Mouse (Mus musculus) midbrain, embryonic 15.5 days (tissue): ENCODE data around the gene Zbtb7b. TPM values are rescaled to one million over a fixed set of nuclear protein-coding genes. Genes with fewer than 3 reads are reported as not detected.
"Not testable (repeated sequence)": the region's sequence is repeated elsewhere in the genome, so short reads cannot be mapped to it uniquely, and the experiment has no call there.

ENCODE experiments used
- ATAC-seq: fragments of 200-750 bp; cut with Nextera tagmentation; replicated peaks from 2 replicates; pipeline ENCODE4 v1.8.0; 2017; ENCODE audit warnings: moderate TSS enrichment
- H3K27ac ChIP-seq: fragments of 300-500 bp; sonication (generic); 2 replicates; pipeline ENCODE4 v1.5.1; 2015; ENCODE audit warnings: mild to moderate bottlenecking, inconsistent platforms
- H3K27me3 ChIP-seq: fragments of 300-500 bp; sonication (generic); replicated peaks from 2 replicates; pipeline ENCODE4 v1.6.1; 2015; ENCODE audit warnings: inconsistent platforms
- H3K36me3 ChIP-seq: fragments of 300-500 bp; sonication (generic); replicated peaks from 2 replicates; pipeline ENCODE4 v1.6.1; 2015; ENCODE audit warnings: inconsistent platforms
- H3K4me1 ChIP-seq: fragments of 300-500 bp; sonication (generic); 2 replicates; pipeline ENCODE4 v1.6.1; 2015; ENCODE audit warnings: inconsistent platforms
- H3K4me2 ChIP-seq: fragments of 300-500 bp; sonication (generic); 2 replicates; pipeline ENCODE4 v1.6.1; 2015; ENCODE audit warnings: inconsistent platforms, mild to moderate bottlenecking, moderate library complexity
- H3K4me3 ChIP-seq: fragments of 300-500 bp; sonication (generic); 2 replicates; pipeline ENCODE4 v1.5.1; 2015; ENCODE audit warnings: mild to moderate bottlenecking, inconsistent platforms
- H3K9ac ChIP-seq: fragments of 300-500 bp; sonication (generic); 2 replicates; pipeline ENCODE4 v1.6.1; 2015; ENCODE audit warnings: mild to moderate bottlenecking, inconsistent platforms
- H3K9me3 ChIP-seq: fragments of 300-500 bp; sonication (generic); 2 replicates; pipeline ENCODE4 v1.6.1; 2016; ENCODE audit warnings: inconsistent platforms
- WGBS: fragments of 180-500 bp; shearing (Covaris S2); methylation state at CpG from one replicate; pipeline ENCODE4 v1.1.7; 2015; ENCODE audit warnings: mixed read lengths; 5-methylcytosine and 5-hydroxymethylcytosine counted together
- polyA plus RNA-seq: library from polyadenylated mRNA; unstranded; fragments of >200 nt; fragmentation: Nextera tagmentation; extraction: Ambion mirVana; gene quantifications from 2 replicates; pipeline ENCODE4 v1.2.1, GENCODE M21; 2015

Gene Zbtb7b
- 0.59 and 0.64 TPM in 2 replicates for polyA plus RNA-seq

GRCm38 (mm10) chr3:89394006-89394893 lies at the start of gene Zbtb7b:
Gene Zbtb7b, minus strand, starts transcription at chr3:89394776.
- peak; percentile 32 for ATAC-seq
- Histone ChIP-seq H3K36me3 (no peaks in the 10 kb centered on the region), H3K27ac (peak within 1 kb of the TSS; percentile 40), H3K4me2 (peak within 1 kb of the TSS; percentile 100), H3K9ac (peak within 1 kb of the TSS; percentile 25), H3K4me3 (peak within 1 kb of the TSS; percentile 46), H3K27me3 (peaks cover 24% of the 10 kb centered on the region), H3K9me3 (no peaks in the 10 kb centered on the region), H3K4me1 (peaks cover 67% of the 10 kb centered on the region)
- WGBS = under 1% methylated on average over 37 of the region's 42 CpGs

GRCm38 (mm10) chr3:89440691-89441090 lies 46.1 kb upstream of the Zbtb7b start:
- no peak overlapping the region for H3K4me3 ChIP-seq

GRCm38 (mm10) chr3:89437269-89437668 lies 42.7 kb upstream of the Zbtb7b start:
- Histone ChIP-seq H3K4me1 (peaks cover 13% of the 10 kb centered on the region), H3K27me3 (no peaks in the 10 kb centered on the region), H3K9ac (0 out of 2 replicates have a peak overlapping the region, but pooled peaks have one; percentile 15), H3K9me3 (no peaks in the 10 kb centered on the region), H3K27ac (no peak overlapping the region), H3K4me3 (peak overlapping the region; percentile 32; the same call in 1 of the 2 replicates), H3K4me2 (peak overlapping the region; percentile 39), H3K36me3 (peaks cover 15% of the 10 kb centered on the region; the same call in 1 of the 2 replicates)
- no peak for ATAC-seq
- 17% methylated on average over 5 of the region's 5 CpGs for WGBS

More at GRCm38 (mm10) chr3:89440691-89441090, 46.1 kb upstream of the Zbtb7b start:
- no peak overlapping the region for H3K27ac ChIP-seq
- H3K9ac ChIP-seq = no peak overlapping the region
- no peaks in the 10 kb centered on the region for H3K27me3 ChIP-seq
- H3K4me2 ChIP-seq = no peak overlapping the region
- WGBS = 90% methylated on average over 2 of the region's 2 CpGs
- no peaks in the 10 kb centered on the region for H3K9me3 ChIP-seq
- no peak for ATAC-seq
- peaks cover 11% of the 10 kb centered on the region for H3K4me1 ChIP-seq
- no peaks in the 10 kb centered on the region for H3K36me3 ChIP-seq

GRCm38 (mm10) chr3:89436176-89437113 lies 41.9 kb upstream of the Zbtb7b start, which contains the start of gene Pbxip1:
Gene Pbxip1, plus strand, starts transcription at chr3:89436706.
- Histone ChIP-seq H3K27me3 (no peaks in the 10 kb centered on the region), H3K4me2 (peak within 1 kb of the TSS; percentile 39), H3K9me3 (no peaks in the 10 kb centered on the region), H3K4me1 (peaks cover 21% of the 10 kb centered on the region), H3K4me3 (peak within 1 kb of the TSS; percentile 32), H3K36me3 (peaks cover 15% of the 10 kb centered on the region; the same call in 1 of the 2 replicates), H3K27ac (no peak within 1 kb of the TSS), H3K9ac (0 out of 2 replicates have a peak within 1 kb of the TSS, but pooled peaks have one; percentile 15)
- 5% methylated on average over 16 of the region's 16 CpGs for WGBS
- peak; percentile 41; the same call in 1 of the 2 replicates for ATAC-seq

GRCm38 (mm10) chr3:89435041-89435440 lies 40.5 kb upstream of the Zbtb7b start:
- H3K36me3 ChIP-seq = peaks cover 15% of the 10 kb centered on the region; the same call in 1 of the 2 replicates
- no peak overlapping the region for H3K4me3 ChIP-seq
- H3K4me2 ChIP-seq = no peak overlapping the region
- no peaks in the 10 kb centered on the region for H3K27me3 ChIP-seq
- H3K4me1 ChIP-seq = peaks cover 30% of the 10 kb centered on the region
- ATAC-seq = no peak
- H3K27ac ChIP-seq = peak overlapping the region; percentile 7; the same call in 1 of the 2 replicates
- no peaks in the 10 kb centered on the region for H3K9me3 ChIP-seq
- WGBS = 69% methylated on average over 7 of the region's 7 CpGs
- H3K9ac ChIP-seq = no peak overlapping the region

- 81% methylated on average over 11 of the region's 11 CpGs for WGBS
- Histone ChIP-seq H3K27ac (no peak overlapping the region), H3K4me3 (no peak overlapping the region)
These were observed 40.0 kb upstream of the Zbtb7b start for GRCm38 (mm10) chr3:89434532-89434931.

GRCm38 (mm10) chr3:89432606-89433005 lies 38.0 kb upstream of the Zbtb7b start:
- Histone ChIP-seq H3K9ac (no peak overlapping the region), H3K4me1 (peaks cover 30% of the 10 kb centered on the region), H3K4me3 (no peak overlapping the region), H3K36me3 (peaks cover 15% of the 10 kb centered on the region; the same call in 1 of the 2 replicates), H3K27ac (no peak overlapping the region), H3K4me2 (no peak overlapping the region), H3K27me3 (no peaks in the 10 kb centered on the region), H3K9me3 (no peaks in the 10 kb centered on the region)
- no peak for ATAC-seq
- WGBS = 98% methylated on average over 8 of the region's 8 CpGs

More at GRCm38 (mm10) chr3:89434532-89434931, 40.0 kb upstream of the Zbtb7b start:
- Histone ChIP-seq H3K9me3 (no peaks in the 10 kb centered on the region), H3K4me2 (no peak overlapping the region), H3K9ac (no peak overlapping the region), H3K36me3 (peaks cover 15% of the 10 kb centered on the region; the same call in 1 of the 2 replicates), H3K4me1 (peaks cover 30% of the 10 kb centered on the region), H3K27me3 (no peaks in the 10 kb centered on the region)
- no peak for ATAC-seq

GRCm38 (mm10) chr3:89430171-89431159 lies 35.9 kb upstream of the Zbtb7b start, which contains the start of gene Pygo2:
Gene Pygo2, plus strand, starts transcription at chr3:89430214.
- 2% methylated on average over 65 of the region's 68 CpGs for WGBS
- peak; percentile 98 for ATAC-seq

GRCm38 (mm10) chr3:89429021-89429420 lies 34.4 kb upstream of the Zbtb7b start:
- Histone ChIP-seq H3K36me3 (peaks cover 15% of the 10 kb centered on the region; the same call in 1 of the 2 replicates), H3K4me1 (peaks cover 19% of the 10 kb centered on the region)
- not testable (repeated sequence) for H3K4me2 ChIP-seq, H3K9ac ChIP-seq, ATAC-seq, H3K4me3 ChIP-seq, H3K27me3 ChIP-seq, H3K9me3 ChIP-seq, H3K27ac ChIP-seq
- WGBS = 94% methylated on average over 7 of the region's 7 CpGs

More at GRCm38 (mm10) chr3:89430171-89431159, 35.9 kb upstream of the Zbtb7b start, which contains the start of gene Pygo2:
- H3K27me3 ChIP-seq = no peaks in the 10 kb centered on the region
- peak within 1 kb of the TSS; percentile 86 for H3K4me2 ChIP-seq
- H3K27ac ChIP-seq = peak within 1 kb of the TSS; percentile 89
- H3K9me3 ChIP-seq = no peaks in the 10 kb centered on the region
- H3K9ac ChIP-seq = peak within 1 kb of the TSS; percentile 99
- H3K36me3 ChIP-seq = peaks cover 15% of the 10 kb centered on the region; the same call in 1 of the 2 replicates
- H3K4me3 ChIP-seq = peak within 1 kb of the TSS; percentile 99
- H3K4me1 ChIP-seq = peaks cover 19% of the 10 kb centered on the region

GRCm38 (mm10) chr3:89425876-89426275 lies 31.3 kb upstream of the Zbtb7b start:
- H3K4me2 ChIP-seq = no peak overlapping the region
- WGBS = 77% methylated on average over 4 of the region's 4 CpGs
- H3K27me3 ChIP-seq = no peaks in the 10 kb centered on the region
- H3K36me3 ChIP-seq = no peaks in the 10 kb centered on the region
- H3K9me3 ChIP-seq = no peaks in the 10 kb centered on the region
- H3K4me3 ChIP-seq = no peak overlapping the region
- no peak overlapping the region for H3K27ac ChIP-seq
- peaks cover 15% of the 10 kb centered on the region for H3K4me1 ChIP-seq
- ATAC-seq = no peak
- H3K9ac ChIP-seq = no peak overlapping the region
